Mouse (Mus musculus) lung, adult 10 weeks (tissue): ENCODE measurements around the gene Nlrp9b. TPM values are rescaled to one million over a fixed set of nuclear protein-coding genes. Genes with fewer than 3 reads are reported as not detected.

ENCODE experiments used
- polyA plus RNA-seq: library from polyadenylated mRNA; stranded (reverse); fragments of 350-450 nt; fragmentation: Illumina TruSeq; extraction: RNeasy Lipid Tissue Mini Kit (QIAGEN cat#74804); gene quantifications from one replicate; pipeline ENCODE4 v1.2.3, GENCODE M21; 2014; ENCODE audit warnings: low read depth, low replicate concordance; ENCODE audit not compliant: insufficient read depth

The Nlrp9b gene
- not detected for polyA plus RNA-seq

DNA sequence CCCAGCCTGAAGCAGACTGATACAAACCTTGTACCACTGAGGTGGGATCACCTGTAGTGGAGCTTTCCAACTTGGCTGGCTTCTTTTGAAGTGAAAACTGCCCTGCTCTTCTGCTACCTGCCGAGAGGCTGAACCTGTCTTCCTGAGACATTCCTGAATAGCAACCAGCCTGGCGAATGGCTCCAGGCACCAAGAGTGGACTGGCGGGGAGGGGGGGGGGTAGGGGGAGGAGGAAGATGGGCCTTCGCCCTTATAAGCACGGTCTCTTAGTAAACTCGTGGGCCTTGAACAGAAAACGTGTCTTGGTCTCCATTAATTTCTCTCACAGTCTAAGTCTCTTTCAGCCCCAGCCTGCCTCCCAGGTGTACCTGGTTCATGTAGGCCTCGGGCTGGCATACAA lies at the start of gene Nlrp9b:
TSS of gene Nlrp9b (plus strand) at position 301 of the 400 bp plus-strand sequence.

DNA sequence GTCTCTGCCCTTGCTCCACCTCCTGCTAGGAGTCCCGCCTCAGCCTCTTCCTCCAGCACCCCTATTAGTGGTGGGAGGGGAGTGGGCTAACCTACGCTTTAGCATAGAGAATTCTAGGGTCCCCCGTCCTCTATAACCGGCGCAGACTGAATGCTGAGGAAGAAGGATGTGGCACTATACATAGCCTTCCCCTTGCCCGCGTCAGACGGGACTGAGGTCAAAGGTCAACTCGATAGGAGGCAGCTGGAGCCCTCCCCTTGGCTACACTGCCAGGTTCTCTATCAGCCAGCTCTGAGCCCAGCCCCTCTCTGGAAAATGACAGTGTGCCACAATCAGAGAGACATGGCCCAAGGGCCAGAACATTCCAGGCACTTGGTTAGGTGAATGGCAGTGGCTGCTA lies 40.7 kb upstream of the Nlrp9b start, which contains the start of gene Igsf23:
TSS of gene Igsf23 (minus strand) at position 168 of the 400 bp plus-strand sequence.

DNA sequence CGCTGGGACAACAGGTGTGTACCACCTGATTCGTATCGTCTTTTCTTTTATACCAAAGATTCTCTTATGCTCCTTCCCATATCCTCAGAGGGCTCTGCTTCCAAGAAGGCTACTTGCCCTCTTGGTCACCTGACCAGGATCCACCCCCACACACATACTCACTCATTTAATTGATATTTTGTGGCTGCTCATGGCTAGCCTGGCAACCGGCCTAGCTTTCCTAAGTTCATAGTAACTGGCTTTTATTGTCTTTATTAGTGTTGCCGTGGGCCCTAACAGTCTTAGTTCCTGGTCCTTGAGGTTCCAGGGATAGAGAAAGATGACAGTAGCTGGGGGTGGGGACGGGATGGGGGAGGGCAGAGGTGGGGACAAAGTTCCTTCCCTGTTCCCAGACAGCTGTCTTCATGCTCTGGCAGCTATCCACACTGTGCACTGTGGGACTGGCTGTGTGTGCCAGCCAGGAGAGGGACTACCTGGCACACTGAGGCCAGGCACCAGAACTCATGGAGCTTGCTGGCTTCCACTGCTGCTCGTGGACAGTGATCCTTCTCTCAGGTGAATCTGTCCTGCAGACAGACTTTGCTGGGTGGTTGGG lies 26.2 kb upstream of the Nlrp9b start, which contains the start of gene Ceacam20:
TSS of gene Ceacam20 (plus strand) at position 428 of the 595 bp plus-strand sequence.

DNA sequence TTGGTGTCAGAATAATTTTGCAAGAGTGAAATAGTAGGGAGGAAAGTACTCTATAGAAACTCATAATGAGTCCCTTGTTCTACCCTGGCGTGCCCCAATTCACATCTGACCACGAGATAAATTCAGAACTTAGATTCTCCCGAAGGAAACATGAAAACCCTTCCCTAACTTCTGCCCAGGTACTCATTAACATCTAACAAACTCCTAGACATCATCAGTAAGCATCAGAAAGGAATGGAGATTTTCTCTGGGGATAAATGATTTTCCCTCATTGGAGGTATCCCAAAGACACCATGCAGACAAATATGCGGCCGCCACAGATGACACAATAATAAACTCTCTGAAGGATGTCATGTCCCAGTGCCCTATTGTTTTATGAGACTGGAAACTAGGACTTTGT lies 108.1 kb downstream of the Nlrp9b start, which contains the start of gene Vmn1r91:
TSS of gene Vmn1r91 (plus strand) at position 301 of the 400 bp plus-strand sequence.

DNA sequence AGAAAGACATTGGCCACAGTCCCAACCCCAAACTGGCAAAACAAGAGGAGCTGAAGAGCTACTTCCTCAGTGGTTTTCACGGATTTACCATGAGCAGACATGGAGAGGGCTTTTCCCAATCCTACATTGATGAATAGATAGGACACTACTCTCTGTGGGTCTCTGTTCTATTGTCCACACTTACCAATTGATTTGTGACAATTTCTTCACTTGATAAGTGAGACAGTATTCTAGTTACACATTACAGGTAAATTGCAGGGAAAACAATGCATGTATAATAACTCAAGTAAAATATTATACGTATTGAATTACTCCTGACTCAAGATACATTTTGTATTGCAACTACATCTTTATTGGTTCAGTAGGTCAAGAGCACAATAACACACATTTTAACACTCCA lies 131.2 kb downstream of the Nlrp9b start, which contains the start of gene Gm16442:
TSS of gene Gm16442 (minus strand) at position 101 of the 400 bp plus-strand sequence.

Other genes with a start within 250 kb of the Nlrp9b start
- 39.0 TPM for gene Nectin2, start 241.0 kb upstream of the Nlrp9b start, polyA plus RNA-seq
- 298 TPM for gene Bcam, start 220.4 kb upstream of the Nlrp9b start, polyA plus RNA-seq
- 9.7 TPM for gene Cblc, start 194.7 kb upstream of the Nlrp9b start, polyA plus RNA-seq
- gene Bcl3, start 168.7 kb upstream of the Nlrp9b start, polyA plus RNA-seq = 15.6 TPM
- gene Gm19345, start 139.5 kb upstream of the Nlrp9b start, polyA plus RNA-seq = not detected
- 0.27 TPM for gene Ceacam16, start 130.2 kb upstream of the Nlrp9b start, polyA plus RNA-seq
- 0.07 TPM for gene Ceacam19, start 103.5 kb upstream of the Nlrp9b start, polyA plus RNA-seq
- 17.0 TPM for gene Pvr, start 70.3 kb upstream of the Nlrp9b start, polyA plus RNA-seq
- 1.2 TPM for gene Igsf23, start 40.7 kb upstream of the Nlrp9b start, polyA plus RNA-seq
- gene Ceacam20, start 26.1 kb upstream of the Nlrp9b start, polyA plus RNA-seq = not detected
- gene Vmn1r91, start 108.2 kb downstream of the Nlrp9b start, polyA plus RNA-seq = not detected
- gene Gm16442, start 131.1 kb downstream of the Nlrp9b start, polyA plus RNA-seq = not detected
- not detected for gene Vmn1r93, start 147.6 kb downstream of the Nlrp9b start, polyA plus RNA-seq
- not detected for gene Vmn1r94, start 176.9 kb downstream of the Nlrp9b start, polyA plus RNA-seq
- not detected for gene Vmn1r95, start 202.2 kb downstream of the Nlrp9b start, polyA plus RNA-seq
- not detected for gene Gm6164, start 214.1 kb downstream of the Nlrp9b start, polyA plus RNA-seq
- not detected for gene Gm4498, start 242.4 kb downstream of the Nlrp9b start, polyA plus RNA-seq